Mouse (Mus musculus) kidney, postnatal 25 days (tissue): ENCODE data around the gene Vwa5b1.

Source experiments
- DNase-seq, 2 experiments: peaks; one replicate each; pipeline ENCODE4 v3.0.0; 2021; ENCODE audit warnings: mixed read lengths in 2 of 2

The Vwa5b1 gene

DNA sequence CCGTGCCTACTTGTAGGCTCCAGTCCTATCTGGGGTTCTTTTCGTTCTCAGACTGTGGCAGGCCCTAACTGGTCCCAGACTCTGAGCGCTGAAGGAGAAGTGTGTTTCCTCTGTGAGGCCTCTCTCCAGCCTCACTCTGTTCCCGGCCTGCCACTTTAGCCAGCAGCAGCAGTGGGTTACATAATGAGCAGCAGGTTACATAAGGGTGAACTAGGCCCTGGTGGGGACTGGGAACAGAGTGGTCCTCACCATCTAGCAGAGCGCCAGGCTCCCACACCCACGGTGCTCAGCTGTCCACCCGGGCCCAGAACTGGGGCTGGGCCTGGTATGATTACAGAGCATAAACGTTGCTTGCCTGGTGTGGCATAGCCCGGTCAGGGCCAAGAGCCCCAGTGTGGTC is 110.9 kb downstream of the Vwa5b1 start:
- peak; percentile 13 to 59 for DNase-seq

DNA sequence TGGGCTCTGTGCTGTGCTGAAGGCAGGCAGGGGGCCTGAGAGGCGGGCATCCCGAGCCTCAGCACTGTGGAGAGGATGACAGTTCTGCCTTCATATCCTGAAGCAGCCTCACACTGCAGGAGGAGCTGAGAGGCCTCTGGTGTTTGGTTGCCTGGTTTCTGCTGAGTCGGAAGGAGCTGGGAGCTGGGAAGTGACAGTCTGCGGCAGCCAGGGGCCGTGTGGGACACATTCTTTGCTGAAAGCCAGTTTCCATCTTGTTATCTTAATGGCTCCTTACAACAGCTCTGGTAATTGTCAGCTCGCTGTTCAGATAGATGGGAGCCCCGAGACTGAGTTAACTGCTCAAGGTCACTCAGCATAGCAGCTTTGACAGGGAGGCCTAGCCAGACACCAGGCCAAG is 111.9 kb downstream of the Vwa5b1 start:
- no peak for DNase-seq

DNA sequence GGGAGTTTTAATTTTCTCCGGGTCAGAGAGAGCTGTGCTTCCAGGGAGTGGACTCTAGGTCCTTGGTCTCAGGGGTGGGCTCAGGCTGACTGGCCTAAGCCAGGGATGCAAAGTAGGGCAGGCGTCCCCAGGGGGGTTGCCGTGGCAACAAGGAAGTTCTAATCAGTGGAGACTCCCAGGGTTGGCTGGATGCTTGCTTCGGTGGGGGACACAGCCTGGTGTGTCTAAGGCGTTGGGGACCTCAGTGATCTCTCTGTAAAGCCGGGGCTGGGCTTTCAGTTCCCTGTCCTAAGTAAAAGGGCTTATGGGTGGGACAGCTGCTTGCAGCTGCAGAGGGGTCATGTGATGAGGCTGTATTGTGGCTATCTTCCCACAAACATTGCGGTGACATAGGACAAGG is 113.4 kb downstream of the Vwa5b1 start:
- no peak for DNase-seq

DNA sequence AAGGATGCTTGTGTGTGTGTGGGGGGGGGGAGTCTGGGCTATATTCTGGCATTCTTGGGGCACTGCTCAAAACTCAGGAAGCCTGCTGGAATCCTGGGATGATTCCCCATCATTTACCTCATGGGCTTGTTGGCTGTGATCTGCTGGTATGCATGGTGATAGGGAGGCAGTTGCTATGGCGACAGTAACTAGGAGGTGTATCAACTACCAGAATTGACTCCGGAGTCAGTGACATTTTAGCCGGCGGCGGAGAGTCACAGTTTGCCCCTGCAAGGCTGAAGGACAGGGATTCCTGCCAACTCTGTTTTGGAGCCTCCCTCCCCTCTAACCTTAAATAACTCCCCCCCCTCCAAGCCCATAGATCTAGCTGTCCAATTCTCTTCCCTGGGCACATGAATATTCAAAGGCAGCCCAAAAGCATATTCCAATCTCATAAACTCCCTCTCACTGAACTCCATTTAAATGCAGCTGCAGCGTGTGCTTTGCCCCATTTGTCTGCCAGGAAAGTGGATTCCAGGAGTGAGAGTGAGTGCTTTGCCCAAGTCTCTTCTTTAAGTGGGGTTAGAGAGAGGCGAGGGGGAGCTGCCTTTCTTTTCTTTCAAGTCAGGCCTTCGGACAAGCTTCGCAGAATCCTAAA is 118.4 kb downstream of the Vwa5b1 start:
- DNase-seq, result peak; percentile 66 to 76

DNA sequence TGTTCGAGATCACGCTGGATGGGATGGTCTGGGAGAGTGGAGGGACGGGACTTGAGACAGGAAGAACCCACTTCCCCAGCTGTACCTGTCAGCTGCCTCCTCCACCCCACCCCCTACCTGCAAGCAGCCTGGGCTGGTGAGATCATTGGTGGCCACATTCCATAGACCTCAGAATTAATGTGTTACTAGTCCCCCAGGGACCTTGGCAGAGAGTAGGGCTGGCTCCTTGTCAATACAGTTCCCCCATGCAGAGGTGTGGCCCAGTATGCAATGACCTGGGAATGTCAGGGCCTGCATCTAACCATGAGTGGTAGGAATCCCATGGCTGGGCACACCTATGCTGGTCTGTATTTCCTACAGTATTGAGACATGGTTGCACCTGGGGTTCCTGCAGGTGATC is 119.2 kb downstream of the Vwa5b1 start:
- peak; percentile 83 to 91 for DNase-seq
